Comparison of ENCODE assay signal across 16 mouse cellular contexts in the genomic region with DNA sequence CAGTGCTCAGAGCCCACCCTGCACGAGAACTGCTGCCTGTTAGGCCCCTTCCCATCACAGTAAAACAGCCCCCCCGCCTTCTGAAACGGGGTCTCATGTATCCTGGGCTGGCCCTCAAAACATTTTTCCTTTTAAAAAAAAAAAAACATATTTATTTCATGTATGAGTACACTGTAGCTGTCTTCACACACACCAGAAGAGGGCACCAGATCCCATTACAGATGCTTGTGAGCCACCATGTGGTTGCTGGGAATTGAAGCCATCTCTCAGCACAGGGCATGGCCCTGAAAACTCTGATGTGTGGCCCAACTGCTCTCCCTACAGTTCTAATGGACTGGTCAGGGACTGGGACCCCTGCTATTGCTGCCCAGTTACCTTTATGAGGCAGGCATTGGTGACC. TPM values are rescaled to one million over a fixed set of nuclear protein-coding genes. Genes with fewer than 3 reads are reported as not detected.
"Had no signal": no experiment of that assay in that cellular context is flagged by ENCODE, and none has a peak within 500 bp of the region (broad histone marks: within the 10 kb centered on the region; RNA-seq: fewer than 3 reads in every experiment).

No protein-coding gene starts in this region.

- H3K4me2 ChIP-seq: kidney, embryonic 15.5 days; limb, embryonic 15.5 days; liver, embryonic 15.5 days; lung, embryonic 14.5 days; midbrain, embryonic 12.5 days; stomach, embryonic 15.5 days had no signal

- H3K9me3 ChIP-seq: kidney, embryonic 15.5 days; limb, embryonic 15.5 days; liver, embryonic 15.5 days; megakaryocyte, embryonic 14.5 days; midbrain, embryonic 12.5 days; stomach, embryonic 15.5 days had no signal

- H3K4me3 ChIP-seq: kidney, embryonic 15.5 days; limb, embryonic 15.5 days; liver, embryonic 15.5 days; megakaryocyte, embryonic 14.5 days; midbrain, embryonic 12.5 days; stomach, embryonic 15.5 days had no signal

- ATAC-seq: midbrain, embryonic 16.5 days had no signal

- H3K27ac ChIP-seq: kidney, embryonic 15.5 days; limb, embryonic 15.5 days; liver, embryonic 15.5 days; macrophage; midbrain, embryonic 12.5 days; stomach, embryonic 15.5 days had no signal

- H3K9ac ChIP-seq: kidney, embryonic 15.5 days; limb, embryonic 15.5 days; liver, embryonic 15.5 days; lung, embryonic 14.5 days; midbrain, embryonic 12.5 days; stomach, embryonic 15.5 days had no signal

- H3K27me3 ChIP-seq: kidney, embryonic 15.5 days; limb, embryonic 15.5 days; liver, embryonic 15.5 days; midbrain, embryonic 12.5 days; stomach, embryonic 15.5 days had no signal

- DNase-seq: kidney, adult 2 months; kidney, postnatal 36 days; lung, embryonic 14.5 days; lung, postnatal 10 days; right cerebral cortex, postnatal 14 days; thymus, postnatal 36 days had no signal

RNA-seq across cellular contexts. Expression of gene Cpt1c, which starts 3.6 kb away (rescaled TPM):
- polyA plus RNA-seq: macrophage had no signal

RNA-seq across cellular contexts. Expression of gene Tsks, which starts 35.3 kb away (rescaled TPM):
- polyA plus RNA-seq: intestine, embryonic 14.5 days; liver, embryonic 15.5 days; macrophage; spleen, adult 2 months had no signal
